Mouse (Mus musculus) intestine, postnatal 0 days (tissue): ENCODE measurements around the gene Slc7a10. TPM values are rescaled to one million over a fixed set of nuclear protein-coding genes. Genes with fewer than 3 reads are reported as not detected.

Source experiments
- ATAC-seq: fragments of 200-750 bp; cut with Nextera tagmentation; 2 replicates; pipeline ENCODE4 v1.8.0; 2017; ENCODE audit warnings: mild to moderate bottlenecking, moderate TSS enrichment, moderate library complexity
- H3K27ac ChIP-seq: fragments of 300-500 bp; sonication (generic); 2 replicates; pipeline ENCODE4 v1.5.1; 2014; ENCODE audit warnings: mild to moderate bottlenecking, low read depth, low read length, moderate library complexity
- H3K27me3 ChIP-seq: fragments of 300-500 bp; sonication (generic); replicated peaks from 2 replicates; pipeline ENCODE4 v1.6.1; 2014; ENCODE audit warnings: low read length, mixed read lengths; ENCODE audit not compliant: control insufficient read depth, insufficient read depth
- H3K36me3 ChIP-seq: fragments of 300-500 bp; sonication (generic); 2 replicates; pipeline ENCODE4 v1.6.1; 2014; ENCODE audit warnings: mild to moderate bottlenecking, moderate library complexity; ENCODE audit not compliant: control insufficient read depth, insufficient read depth
- H3K4me1 ChIP-seq: fragments of 300-500 bp; sonication (generic); replicated peaks from 2 replicates; pipeline ENCODE4 v1.6.1; 2014; ENCODE audit warnings: antibody characterized with exemption, low read length, mixed read lengths; ENCODE audit not compliant: control insufficient read depth, insufficient read depth
- H3K4me2 ChIP-seq: fragments of 300-500 bp; sonication (generic); replicated peaks from 2 replicates; pipeline ENCODE4 v1.6.1; 2014; ENCODE audit warnings: low read depth, mild to moderate bottlenecking, moderate library complexity
- H3K4me3 ChIP-seq: fragments of 300-500 bp; sonication (generic); 2 replicates; pipeline ENCODE4 v1.5.1; 2014; ENCODE audit warnings: low read depth, low read length
- H3K9ac ChIP-seq: fragments of 300-500 bp; sonication (generic); 2 replicates; pipeline ENCODE4 v1.6.1; 2014; ENCODE audit warnings: mild to moderate bottlenecking, low read depth, low read length
- H3K9me3 ChIP-seq: fragments of 300-500 bp; sonication (generic); 2 replicates; pipeline ENCODE4 v1.6.1; 2016; ENCODE audit warnings: mixed run types; ENCODE audit not compliant: control insufficient read depth
- CTCF ChIP-seq: sonication (generic); IDR thresholded peaks from 2 replicates; pipeline ENCODE4 v1.5.1; 2016; ENCODE audit warnings: low read depth, mild to moderate bottlenecking, control low read depth, antibody characterized with exemption, moderate library complexity
- WGBS: fragments of 180-500 bp; shearing (Covaris S2); extraction: QIAGEN DNeasy Blood & Tissue Kit; methylation state at CpG from one replicate; pipeline ENCODE4 v1.1.7; 2014; 5-methylcytosine and 5-hydroxymethylcytosine counted together
- polyA plus RNA-seq: library from polyadenylated mRNA; unstranded; fragments of >200 nt; fragmentation: Nextera tagmentation; extraction: Ambion mirVana; gene quantifications from 2 replicates; pipeline ENCODE4 v1.2.1, GENCODE M21; 2015

Gene Slc7a10
- polyA plus RNA-seq, 1 experiment from 2014 or later = 0.34 TPM

DNA sequence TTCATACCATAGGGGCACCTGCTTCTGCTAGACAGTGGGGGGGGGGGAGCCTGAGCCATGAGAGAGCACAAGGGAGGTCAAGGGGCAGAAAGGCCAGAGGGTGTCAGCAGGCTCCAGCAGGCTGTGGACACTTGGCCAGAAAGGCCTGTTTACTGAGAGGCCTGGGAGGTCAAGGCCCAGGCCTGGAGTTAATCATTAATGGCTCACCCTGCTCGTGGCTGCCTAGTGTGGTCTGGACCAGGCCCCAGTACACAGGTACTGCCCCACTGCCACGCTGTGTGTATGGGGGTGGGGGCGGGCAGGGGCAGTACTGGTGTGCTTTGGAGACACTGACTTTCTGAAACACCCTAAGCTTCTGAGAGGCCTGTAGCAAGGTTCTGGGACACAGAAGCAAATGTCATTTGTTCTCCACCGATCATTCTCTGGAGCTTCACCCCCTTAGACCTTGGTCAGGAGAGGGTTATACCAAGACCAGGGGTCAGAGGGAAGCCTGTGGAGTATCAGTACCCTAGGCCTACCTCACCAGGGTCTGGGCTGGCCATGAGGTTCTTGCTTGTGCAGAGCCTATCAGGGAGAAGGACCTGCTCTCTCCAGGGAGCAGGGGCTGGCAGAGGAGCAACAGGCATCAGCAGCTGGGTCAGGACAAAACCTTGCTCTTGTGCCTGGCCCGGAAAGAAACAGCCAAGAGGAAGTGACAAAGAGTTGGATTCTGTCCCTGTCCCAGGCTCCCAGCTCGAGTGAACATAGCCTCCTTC lies 42.1 kb upstream of the Slc7a10 start:
- no peak for TF ChIP-seq CTCF
- 0 out of 2 replicates have a peak, but pooled peaks have one; percentile 24 for ATAC-seq
- H3K27ac ChIP-seq = no peak overlapping the region
- no peak overlapping the region for H3K4me2 ChIP-seq
- no peak overlapping the region for H3K9ac ChIP-seq
- H3K9me3 ChIP-seq = no peaks in the 10 kb centered on the region
- no peaks in the 10 kb centered on the region for H3K4me1 ChIP-seq
- 43% methylated on average over 6 of the region's 6 CpGs for WGBS
- no peaks in the 10 kb centered on the region for H3K27me3 ChIP-seq
- no peaks in the 10 kb centered on the region for H3K36me3 ChIP-seq
- no peak overlapping the region for H3K4me3 ChIP-seq

DNA sequence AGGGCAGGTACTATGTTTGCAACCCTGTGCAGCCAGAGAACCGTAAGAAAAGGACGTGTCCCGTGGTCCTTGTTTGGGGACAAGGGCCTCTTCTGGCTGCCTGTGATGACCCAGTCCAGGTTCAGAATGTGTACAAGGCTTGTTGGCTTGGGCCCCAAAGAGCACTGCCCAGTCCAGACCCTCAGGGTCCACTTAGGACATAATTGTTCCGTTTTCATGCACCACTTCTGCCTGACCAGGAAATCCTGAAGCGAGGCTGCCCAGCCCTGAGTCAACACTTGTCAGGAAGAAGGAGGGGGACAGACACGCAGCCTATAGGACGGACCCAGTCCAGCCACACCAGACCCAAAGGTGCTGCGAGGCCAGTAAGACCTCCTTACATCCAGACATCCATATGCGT lies 41.1 kb upstream of the Slc7a10 start:
- no peaks in the 10 kb centered on the region for H3K9me3 ChIP-seq
- H3K36me3 ChIP-seq = no peaks in the 10 kb centered on the region
- ATAC-seq = no peak
- H3K27me3 ChIP-seq = no peaks in the 10 kb centered on the region
- H3K4me1 ChIP-seq = no peaks in the 10 kb centered on the region
- 53% methylated on average over 9 of the region's 9 CpGs for WGBS
- H3K4me3 ChIP-seq = no peak overlapping the region
- no peak overlapping the region for H3K4me2 ChIP-seq
- no peak overlapping the region for H3K9ac ChIP-seq
- no peak overlapping the region for H3K27ac ChIP-seq
- no peak for TF ChIP-seq CTCF

- no peak overlapping the region for H3K27ac ChIP-seq
- H3K9ac ChIP-seq = no peak overlapping the region
- no peaks in the 10 kb centered on the region for H3K4me1 ChIP-seq
- H3K4me3 ChIP-seq = no peak overlapping the region
- TF ChIP-seq CTCF = no peak
- ATAC-seq = no peak
- H3K36me3 ChIP-seq = no peaks in the 10 kb centered on the region
- H3K27me3 ChIP-seq = no peaks in the 10 kb centered on the region
- WGBS = 87% methylated on average over 10 of the region's 10 CpGs
- no peak overlapping the region for H3K4me2 ChIP-seq
- no peaks in the 10 kb centered on the region for H3K9me3 ChIP-seq
These were observed 39.9 kb upstream of the Slc7a10 start for GRCm38 (mm10) chr7:35146269-35146668.

GRCm38 (mm10) chr7:35149616-35150433 lies 36.4 kb upstream of the Slc7a10 start:
- ATAC-seq = no peak

GRCm38 (mm10) chr7:35150860-35151259 lies 35.3 kb upstream of the Slc7a10 start:
- Histone ChIP-seq H3K27ac (no peak overlapping the region), H3K27me3 (no peaks in the 10 kb centered on the region), H3K4me1 (no peaks in the 10 kb centered on the region), H3K36me3 (no peaks in the 10 kb centered on the region), H3K9ac (no peak overlapping the region), H3K4me3 (no peak overlapping the region), H3K4me2 (no peak overlapping the region), H3K9me3 (no peaks in the 10 kb centered on the region)
- no peak for TF ChIP-seq CTCF
- 78% methylated on average over 5 of the region's 5 CpGs for WGBS
- no peak for ATAC-seq

More at GRCm38 (mm10) chr7:35149616-35150433, 36.4 kb upstream of the Slc7a10 start:
- no peak overlapping the region for H3K4me3 ChIP-seq
- no peaks in the 10 kb centered on the region for H3K9me3 ChIP-seq
- no peak for TF ChIP-seq CTCF
- no peak overlapping the region for H3K4me2 ChIP-seq
- 28% methylated on average over 15 of the region's 15 CpGs for WGBS
- H3K9ac ChIP-seq = no peak overlapping the region
- no peak overlapping the region for H3K27ac ChIP-seq
- no peaks in the 10 kb centered on the region for H3K4me1 ChIP-seq
- no peaks in the 10 kb centered on the region for H3K27me3 ChIP-seq
- no peaks in the 10 kb centered on the region for H3K36me3 ChIP-seq

GRCm38 (mm10) chr7:35154449-35154848 lies 31.7 kb upstream of the Slc7a10 start:
- no peak for ATAC-seq

More at GRCm38 (mm10) chr7:35154449-35154848, 31.7 kb upstream of the Slc7a10 start:
- Histone ChIP-seq H3K27me3 (no peaks in the 10 kb centered on the region), H3K4me1 (no peaks in the 10 kb centered on the region), H3K27ac (no peak overlapping the region), H3K9me3 (no peaks in the 10 kb centered on the region), H3K4me2 (no peak overlapping the region), H3K36me3 (no peaks in the 10 kb centered on the region), H3K4me3 (no peak overlapping the region), H3K9ac (no peak overlapping the region)
- TF ChIP-seq CTCF = no peak
- WGBS = 56% methylated on average over 12 of the region's 12 CpGs
